Mouse (Mus musculus) olfactory bulb, adult 2 months (tissue): Measurements from ENCODE around the gene Bcr. TPM values are rescaled to one million over a fixed set of nuclear protein-coding genes. Genes with fewer than 3 reads are reported as not detected.
A peak's percentile ranks its signal among the peaks of the same experiment; 100 is the strongest.

Source experiments
- H3K27ac ChIP-seq: fragments of 200-500 bp; 2 replicates; pipeline ENCODE4 v1.5.1; 2012; ENCODE audit warnings: low read depth, low read length; ENCODE audit not compliant: insufficient read depth
- H3K4me1 ChIP-seq: fragments of 200-500 bp; 2 replicates; pipeline ENCODE4 v1.6.1; 2012; ENCODE audit warnings: low read length; ENCODE audit not compliant: control insufficient read depth, insufficient read depth
- H3K4me3 ChIP-seq: fragments of 200-500 bp; 2 replicates; pipeline ENCODE4 v1.5.1; 2012; ENCODE audit warnings: mild to moderate bottlenecking, low read depth, low read length, moderate library complexity; ENCODE audit not compliant: insufficient read depth
- CTCF ChIP-seq: fragments of 200-500 bp; IDR thresholded peaks from 2 replicates; pipeline ENCODE4 v1.5.1; 2012; ENCODE audit warnings: low read depth, mild to moderate bottlenecking, low read length, moderate library complexity; ENCODE audit not compliant: insufficient read depth
- POLR2A ChIP-seq: fragments of 200-500 bp; IDR thresholded peaks from 2 replicates; pipeline ENCODE4 v1.6.1; 2012; ENCODE audit warnings: mild to moderate bottlenecking, low read depth, low read length, moderate library complexity; ENCODE audit not compliant: insufficient read depth
- WGBS: fragments of 180-500 bp; shearing (Covaris S2); methylation state at CpG from one replicate; pipeline ENCODE4 v1.1.7; 2018; 5-methylcytosine and 5-hydroxymethylcytosine counted together
- polyA plus RNA-seq: library from polyadenylated mRNA; stranded (reverse); fragments of >200 nt; gene quantifications from 2 replicates; pipeline ENCODE4 v1.2.4, GENCODE M21; 2012; ENCODE audit warnings: low replicate concordance; ENCODE audit not compliant: missing spikeins, insufficient read depth, insufficient read length

Bcr gene
- polyA plus RNA-seq, 1 experiment: not detected

DNA sequence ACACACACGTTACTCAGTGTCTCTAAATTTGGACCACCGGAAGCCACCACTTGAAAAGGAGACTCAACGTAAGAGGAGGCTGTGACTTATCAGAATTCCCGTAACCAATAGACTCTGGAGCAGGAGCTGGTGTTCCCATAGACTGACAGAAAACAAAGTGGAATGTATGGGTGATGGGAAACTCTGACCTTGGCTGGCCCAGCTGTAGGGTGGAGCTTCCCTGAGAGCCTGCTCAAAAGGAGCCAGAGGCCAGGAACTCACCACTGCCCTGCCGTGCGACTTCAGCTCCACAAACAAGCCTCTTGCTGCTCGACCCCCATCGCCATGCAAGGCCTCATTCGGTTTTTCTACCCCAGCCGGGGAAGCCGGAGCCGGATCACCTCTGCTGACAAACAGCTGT is 113.3 kb downstream of the Bcr start:
- peaks cover 16% of the 10 kb centered on the region for H3K4me1 ChIP-seq
- 88% methylated on average over 12 of the region's 12 CpGs for WGBS
- no peak overlapping the region for H3K27ac ChIP-seq
- no peak for TF ChIP-seq POLR2A
- TF ChIP-seq CTCF: no peak
- H3K4me3 ChIP-seq: no peak overlapping the region

DNA sequence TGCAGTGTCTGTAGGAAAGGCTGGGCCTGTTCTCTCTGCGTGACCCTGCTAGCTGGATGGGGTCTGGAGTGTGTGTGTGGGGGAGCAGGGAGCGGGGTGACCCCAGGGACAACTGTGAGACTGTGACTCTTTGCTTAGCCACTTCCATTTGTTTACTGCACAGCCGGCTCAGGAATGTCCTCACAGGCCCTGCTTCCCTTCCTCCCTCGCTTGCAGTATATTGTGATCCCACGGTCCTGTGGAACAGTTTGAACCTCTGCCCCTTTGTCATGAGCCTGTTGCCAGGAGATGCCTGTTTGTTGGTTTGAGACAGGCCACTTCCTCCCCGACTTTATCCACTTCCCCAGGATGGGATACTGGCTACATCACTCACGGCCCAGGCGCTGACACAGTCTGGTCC is 116.1 kb downstream of the Bcr start:
- Histone ChIP-seq H3K4me3 (no peak overlapping the region), H3K4me1 (peaks cover 6% of the 10 kb centered on the region; the same call in 1 of the 2 replicates), H3K27ac (no peak overlapping the region)
- TF ChIP-seq CTCF: no peak
- TF ChIP-seq POLR2A: no peak
- WGBS: 89% methylated on average over 8 of the region's 8 CpGs

DNA sequence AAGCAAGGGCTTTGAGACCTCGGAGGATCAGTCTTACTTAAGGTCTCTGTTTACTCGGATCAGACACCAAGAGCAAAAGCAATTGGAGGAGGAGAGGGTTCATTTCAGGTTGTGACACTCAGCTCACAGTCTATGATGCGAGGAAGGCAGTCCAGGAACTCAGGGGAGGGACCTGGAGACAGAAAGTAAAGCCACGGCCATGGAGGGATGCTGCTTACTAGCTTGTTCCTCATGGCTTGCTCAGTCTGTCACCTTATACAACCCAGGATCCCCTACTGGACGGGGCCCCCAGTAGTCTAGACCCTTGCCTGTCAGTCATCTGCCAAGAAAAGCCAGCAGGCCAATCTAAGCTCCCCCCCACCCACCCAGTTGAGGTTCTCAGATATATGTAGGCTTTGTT is 118.5 kb downstream of the Bcr start:
- Histone ChIP-seq H3K4me3 (no peak overlapping the region), H3K27ac (no peak overlapping the region), H3K4me1 (peaks cover 2% of the 10 kb centered on the region; the same call in 1 of the 2 replicates)
- TF ChIP-seq CTCF (no peak), POLR2A (no peak)
- 94% methylated on average over 5 of the region's 5 CpGs for WGBS

DNA sequence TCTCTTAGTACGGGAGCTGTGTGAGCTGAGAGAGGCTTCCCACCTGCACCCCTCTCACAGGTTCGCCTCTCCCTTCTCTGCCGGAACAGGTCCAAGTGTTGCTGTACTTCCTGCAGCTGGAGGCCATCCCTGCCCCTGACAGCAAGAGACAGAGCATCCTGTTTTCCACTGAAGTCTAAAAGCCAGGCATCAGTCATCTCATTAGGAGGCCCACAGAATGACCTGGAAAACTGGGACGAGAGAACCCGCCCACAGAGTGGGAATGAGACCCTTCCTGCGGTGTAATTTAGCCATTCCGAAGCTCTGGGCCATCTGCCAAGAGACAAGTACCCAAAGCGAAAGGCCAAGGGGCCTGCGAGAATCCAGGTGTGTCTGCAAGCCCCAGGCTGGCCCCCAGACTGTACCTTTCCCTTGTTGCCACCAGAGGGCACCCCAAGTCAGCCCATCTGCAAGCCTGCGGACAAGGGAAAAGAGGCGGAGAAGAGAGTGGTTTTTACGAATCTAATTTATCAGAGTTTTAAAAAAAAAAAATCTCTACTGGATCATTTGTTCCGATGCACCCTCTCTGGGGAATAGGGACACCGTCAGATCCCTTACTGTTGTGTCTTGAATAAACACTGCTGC is 121.9 kb downstream of the Bcr start:
- H3K27ac ChIP-seq: no peak overlapping the region
- WGBS: 23% methylated on average over 14 of the region's 14 CpGs
- H3K4me3 ChIP-seq: no peak overlapping the region
- no peak for TF ChIP-seq POLR2A
- TF ChIP-seq CTCF: peak; percentile 90
- H3K4me1 ChIP-seq: no peaks in the 10 kb centered on the region; the same call in 1 of the 2 replicates

DNA sequence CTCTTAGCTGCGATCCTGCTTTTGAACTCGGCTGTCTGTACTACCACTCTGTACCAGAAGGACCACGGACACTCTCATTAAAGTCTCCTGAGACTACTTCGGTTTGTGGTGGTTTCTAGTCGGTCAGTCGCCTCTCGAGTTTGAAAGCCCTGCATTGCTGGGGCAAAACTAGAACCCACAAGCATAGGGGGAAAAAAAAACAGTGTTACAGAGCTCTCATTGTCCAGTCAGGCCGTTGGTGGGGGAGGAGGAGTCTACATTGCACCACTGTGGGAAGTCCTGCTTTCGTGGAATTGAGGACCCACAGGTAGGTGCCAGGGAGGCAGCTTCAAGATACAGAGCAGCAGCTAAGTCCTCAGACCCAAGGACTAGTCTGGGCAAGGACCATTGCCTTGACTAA is 124.4 kb downstream of the Bcr start:
- H3K4me3 ChIP-seq: no peak overlapping the region
- no peaks in the 10 kb centered on the region; the same call in 1 of the 2 replicates for H3K4me1 ChIP-seq
- TF ChIP-seq POLR2A: no peak
- TF ChIP-seq CTCF: no peak
- no peak overlapping the region for H3K27ac ChIP-seq
- WGBS: 86% methylated on average over 9 of the region's 9 CpGs

DNA sequence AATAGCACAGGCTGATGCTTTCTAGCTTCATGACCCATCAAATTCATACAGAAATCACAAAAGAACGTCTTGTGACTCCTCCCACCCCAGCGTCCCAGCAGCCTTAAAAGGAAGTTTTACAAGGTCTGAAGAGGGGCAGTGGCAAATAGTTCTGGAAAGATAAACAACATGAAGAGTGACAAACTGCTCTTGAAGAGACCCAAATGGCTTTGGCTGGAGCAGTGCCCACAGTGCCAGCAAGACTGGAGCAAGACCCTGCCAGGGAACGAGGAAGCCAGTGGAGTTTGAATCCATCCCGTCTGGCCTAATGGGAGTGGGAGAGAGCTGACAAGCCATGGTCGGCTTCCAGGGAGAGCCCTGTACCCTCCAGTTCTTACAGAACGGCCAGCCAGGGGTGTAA is 126.2 kb downstream of the Bcr start:
- TF ChIP-seq CTCF (no peak), POLR2A (no peak)
- Histone ChIP-seq H3K4me3 (no peak overlapping the region), H3K27ac (no peak overlapping the region), H3K4me1 (no peaks in the 10 kb centered on the region; the same call in 1 of the 2 replicates)
- 39% methylated on average over 6 of the region's 6 CpGs for WGBS

DNA sequence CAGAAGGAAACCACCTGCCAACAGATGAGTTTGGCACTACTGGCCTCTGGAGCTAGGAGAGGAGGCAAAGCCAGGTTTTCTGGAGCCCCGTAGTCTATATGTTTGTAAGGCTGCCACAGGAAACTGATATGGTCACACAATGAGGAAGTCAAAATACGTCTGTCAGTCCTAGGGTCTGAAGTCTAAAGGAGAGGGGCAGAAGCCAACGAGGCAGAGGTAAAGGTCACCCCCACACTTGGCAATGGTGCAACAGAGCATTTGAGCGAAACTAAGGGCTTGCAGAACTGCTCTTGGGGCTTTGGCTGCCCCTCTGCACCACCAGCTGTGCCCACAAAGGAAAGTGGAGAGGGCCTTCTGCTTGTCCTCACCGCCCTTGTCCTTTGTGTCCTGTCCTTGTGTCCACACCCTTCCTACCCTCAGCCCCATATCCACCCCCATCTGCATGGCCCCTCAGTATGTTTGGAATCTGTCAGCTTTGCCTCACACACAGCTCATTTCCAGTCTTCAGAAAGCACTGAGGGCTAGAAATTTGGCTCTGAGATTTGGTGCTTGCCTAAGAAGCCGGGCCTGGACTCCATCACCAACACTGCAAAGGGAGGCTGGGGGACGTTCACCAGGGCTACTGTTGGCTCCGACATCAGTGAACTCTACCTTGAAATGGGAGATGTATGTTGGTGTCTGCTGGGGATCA is 127.1 kb downstream of the Bcr start:
- Histone ChIP-seq H3K27ac (no peak overlapping the region), H3K4me3 (no peak overlapping the region), H3K4me1 (no peaks in the 10 kb centered on the region; the same call in 1 of the 2 replicates)
- TF ChIP-seq CTCF (no peak), POLR2A (no peak)
- 76% methylated on average over 8 of the region's 8 CpGs for WGBS

DNA sequence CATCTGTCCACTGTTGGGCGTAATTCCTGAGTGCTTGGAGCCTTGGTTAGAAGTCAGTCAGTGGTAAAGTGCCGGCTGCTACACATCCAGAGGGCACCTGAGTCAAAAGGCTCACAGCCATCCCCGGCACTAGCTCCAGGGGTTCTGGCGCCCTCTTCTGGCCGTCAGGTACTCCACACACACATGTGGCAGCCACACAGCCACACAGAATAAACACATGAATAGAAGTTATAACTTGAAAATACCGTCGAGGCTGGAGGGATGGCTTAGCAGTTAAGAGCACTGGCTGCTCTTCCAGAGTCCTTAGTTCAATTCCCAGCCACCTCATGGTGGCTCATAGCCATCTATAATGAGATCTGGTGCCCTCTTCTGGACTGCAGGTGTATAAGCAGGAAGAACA is 131.3 kb downstream of the Bcr start:
- Histone ChIP-seq H3K4me3 (no peak overlapping the region), H3K27ac (no peak overlapping the region), H3K4me1 (no peaks in the 10 kb centered on the region)
- 58% methylated on average over 7 of the region's 7 CpGs for WGBS
- TF ChIP-seq CTCF (no peak), POLR2A (no peak)

DNA sequence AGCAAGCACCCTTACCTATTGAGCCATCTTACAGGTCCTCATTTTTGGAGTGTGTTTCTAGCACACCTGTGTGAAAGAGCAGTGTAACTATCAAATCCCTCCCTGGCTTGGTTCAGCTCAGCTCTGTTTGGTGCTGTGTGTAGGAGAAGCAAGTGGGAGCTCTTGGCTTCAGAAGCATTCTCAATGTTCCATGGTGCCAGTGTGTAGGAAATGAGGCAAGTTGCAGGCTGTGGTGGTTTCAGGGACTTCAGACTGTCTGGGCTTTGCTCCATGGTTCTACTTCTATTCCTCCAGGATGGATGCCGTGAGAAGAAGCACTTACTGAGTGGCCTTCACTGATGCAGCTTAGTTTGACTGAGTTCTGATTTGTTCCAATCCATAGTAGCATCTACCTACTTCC is 137.4 kb downstream of the Bcr start:
- no peaks in the 10 kb centered on the region for H3K4me1 ChIP-seq
- H3K27ac ChIP-seq: no peak overlapping the region
- WGBS: 93% methylated on average over 1 of the region's 1 CpGs

More for the DNA sequence above, 137.4 kb downstream of the Bcr start:
- TF ChIP-seq POLR2A: no peak
- TF ChIP-seq CTCF: no peak
- no peak overlapping the region for H3K4me3 ChIP-seq
